Mouse (Mus musculus) MEL (cell line): Measurements from ENCODE around the gene Strn. TPM values are rescaled to one million over a fixed set of nuclear protein-coding genes. Genes with fewer than 3 reads are reported as not detected.

Experiments
- DNase-seq: peaks from one replicate; pipeline ENCODE4 v3.0.0; 2011; ENCODE audit warnings: low read depth, low spot score
- H3K27ac ChIP-seq: 2 replicates; pipeline ENCODE4 v1.5.1; 2012; ENCODE audit warnings: low read depth, mild to moderate bottlenecking, control low read depth, low read length, moderate library complexity; ENCODE audit not compliant: control insufficient read depth
- H3K27me3 ChIP-seq, 2 experiments: fragments of 150-350 bp in 1 of 2; sonication (generic) in 1 of 2; 2 replicates each; pipeline ENCODE4 v1.6.1; 2012; ENCODE audit warnings: low read length in 2 of 2, mild to moderate bottlenecking in 2 of 2, improper control_type of control experiment in 1 of 2, moderate library complexity in 1 of 2; ENCODE audit not compliant: insufficient read depth in 2 of 2, control insufficient read depth in 1 of 2
- H3K36me3 ChIP-seq, 2 experiments: 2 replicates each; pipeline ENCODE4 v1.6.1; 2012 to 2014; ENCODE audit warnings: low read length in 2 of 2, improper control_type of control experiment in 1 of 2, inconsistent platforms in 1 of 2, mild to moderate bottlenecking in 1 of 2; ENCODE audit not compliant: insufficient read depth in 2 of 2, control insufficient read depth in 1 of 2
- H3K4me1 ChIP-seq, 2 experiments: fragments of 150-350 bp in 1 of 2; sonication (generic) in 1 of 2; 2 replicates each; pipeline ENCODE4 v1.6.1; 2012; ENCODE audit warnings: low read length in 2 of 2, improper control_type of control experiment in 1 of 2, mild to moderate bottlenecking in 1 of 2; ENCODE audit not compliant: insufficient read depth in 2 of 2, control insufficient read depth in 1 of 2
- H3K4me3 ChIP-seq, 2 experiments: fragments of 150-350 bp in 1 of 2; sonication (generic) in 1 of 2; 2 replicates each; pipeline ENCODE4 v1.5.1; 2012; ENCODE audit warnings: low read depth in 2 of 2, low read length in 2 of 2, mild to moderate bottlenecking in 2 of 2, moderate library complexity in 2 of 2, control low read depth in 1 of 2, improper control_type of control experiment in 1 of 2; ENCODE audit not compliant: control insufficient read depth in 1 of 2, insufficient read depth in 1 of 2
- H3K79me2 ChIP-seq: 2 replicates; pipeline ENCODE4 v1.6.1; 2012; ENCODE audit warnings: mild to moderate bottlenecking, low read length, moderate library complexity; ENCODE audit not compliant: control insufficient read depth, poor library complexity, insufficient read depth
- H3K9ac ChIP-seq: 2 replicates; pipeline ENCODE4 v1.6.1; 2012; ENCODE audit warnings: low read depth, mild to moderate bottlenecking, control low read depth, low read length, moderate library complexity; ENCODE audit not compliant: control insufficient read depth, poor library complexity, severe bottlenecking
- H3K9me3 ChIP-seq: fragments of 150-350 bp; sonication (generic); replicated peaks from 2 replicates; pipeline ENCODE4 v1.6.1; 2012; ENCODE audit warnings: mild to moderate bottlenecking, low read length, improper control_type of control experiment, moderate library complexity; ENCODE audit not compliant: insufficient read depth
- CHD1 ChIP-seq: IDR thresholded peaks from 2 replicates; pipeline ENCODE4 v1.6.1; 2012; ENCODE audit warnings: low read depth, mild to moderate bottlenecking, inconsistent platforms, low read length, improper control_type of control experiment
- E2F4 ChIP-seq: IDR thresholded peaks from 2 replicates; pipeline ENCODE4 v1.6.1; 2011; ENCODE audit warnings: low read depth, low read length, improper control_type of control experiment, borderline replicate concordance
- ETS1 ChIP-seq: IDR thresholded peaks from 2 replicates; pipeline ENCODE4 v1.6.1; 2012; ENCODE audit warnings: low read depth, mild to moderate bottlenecking, inconsistent platforms, low read length, improper control_type of control experiment, moderate library complexity
- GABPA ChIP-seq: IDR thresholded peaks from 2 replicates; pipeline ENCODE4 v1.6.1; 2012; ENCODE audit warnings: low read depth, mild to moderate bottlenecking, inconsistent platforms, low read length, improper control_type of control experiment, moderate library complexity
- HCFC1 ChIP-seq: IDR thresholded peaks from 2 replicates; pipeline ENCODE4 v1.6.1; 2012; ENCODE audit warnings: low read depth, mild to moderate bottlenecking, inconsistent platforms, low read length, improper control_type of control experiment, moderate library complexity
- MAZ ChIP-seq: IDR thresholded peaks from 2 replicates; pipeline ENCODE4 v1.6.1; 2012; ENCODE audit warnings: low read depth, mild to moderate bottlenecking, inconsistent platforms, low read length, improper control_type of control experiment
- MYB ChIP-seq: IDR thresholded peaks from 2 replicates; pipeline ENCODE4 v1.6.1; 2011; ENCODE audit warnings: mild to moderate bottlenecking, low read depth, low read length, improper control_type of control experiment
- NRF1 ChIP-seq: IDR thresholded peaks from 2 replicates; pipeline ENCODE4 v1.6.1; 2014; ENCODE audit warnings: low read depth, mild to moderate bottlenecking, inconsistent platforms, low read length, improper control_type of control experiment, moderate library complexity; ENCODE audit not compliant: poor library complexity, insufficient read depth, severe bottlenecking
- RCOR1 ChIP-seq: IDR thresholded peaks from 2 replicates; pipeline ENCODE4 v1.6.1; 2012; ENCODE audit warnings: low read depth, mild to moderate bottlenecking, inconsistent platforms, low read length, improper control_type of control experiment
- SMC3 ChIP-seq: IDR thresholded peaks from 2 replicates; pipeline ENCODE4 v1.6.1; 2011; ENCODE audit warnings: low read depth, low read length, improper control_type of control experiment
- TAL1 ChIP-seq: IDR thresholded peaks from 2 replicates; pipeline ENCODE4 v1.6.1; 2012; ENCODE audit warnings: mild to moderate bottlenecking, inconsistent platforms, low read length, moderate library complexity, mixed read lengths
- TBP ChIP-seq: IDR thresholded peaks from 2 replicates; pipeline ENCODE4 v1.8.0; 2011; ENCODE audit warnings: low read depth, low read length, improper control_type of control experiment
- TCF12 ChIP-seq: IDR thresholded peaks from 2 replicates; pipeline ENCODE4 v1.6.1; 2014; ENCODE audit warnings: low read depth, mild to moderate bottlenecking, inconsistent platforms, low read length, improper control_type of control experiment, moderate library complexity
- UBTF ChIP-seq: IDR thresholded peaks from 2 replicates; pipeline ENCODE4 v1.6.1; 2012; ENCODE audit warnings: low read depth, mild to moderate bottlenecking, inconsistent platforms, low read length, improper control_type of control experiment, moderate library complexity, borderline replicate concordance; ENCODE audit not compliant: insufficient read depth
- USF1 ChIP-seq: IDR thresholded peaks from 2 replicates; pipeline ENCODE4 v1.6.1; 2014; ENCODE audit warnings: low read depth, mild to moderate bottlenecking, inconsistent platforms, low read length, improper control_type of control experiment, moderate library complexity
- USF2 ChIP-seq, 2 experiments: IDR thresholded peaks; 2 replicates each; pipeline ENCODE4 v1.6.1; 2011 to 2012; ENCODE audit warnings: improper control_type of control experiment in 2 of 2, low read length in 2 of 2, borderline replicate concordance in 1 of 2, inconsistent platforms in 1 of 2, low read depth in 1 of 2, mild to moderate bottlenecking in 1 of 2; ENCODE audit not compliant: insufficient read depth in 1 of 2
- polyA plus RNA-seq, 2 experiments: library from polyadenylated mRNA; stranded (reverse) in 1 of 2; unstranded in 1 of 2; fragments of >175 nt in 1 of 2; fragments of >200 nt in 1 of 2; gene quantifications; 2 replicates each; pipeline versions ENCODE4 v1.2.1 to v1.2.4; 2012; ENCODE audit warnings: low replicate concordance in 2 of 2, low read depth in 1 of 2; ENCODE audit not compliant: insufficient read length in 2 of 2, insufficient read depth in 1 of 2, missing spikeins in 1 of 2
- total RNA-seq: library from RNA; depleted of rRNA; stranded (reverse); fragments of 300-350 nt; gene quantifications from 2 replicates; pipeline ENCODE4 v1.2.3, GENCODE M21; 2012

Gene Strn
- total and polyA plus RNA-seq, 3 experiments = 10.2 to 13.9 TPM; not detected in 1

GRCm38 (mm10) chr17:78637140-78637539, 99.9 kb downstream of the Strn start:
- DNase-seq = no peak
- H3K9me3 ChIP-seq = no peaks in the 10 kb centered on the region
- H3K27me3 ChIP-seq = no peaks in the 10 kb centered on the region
- H3K79me2 ChIP-seq = no peaks in the 10 kb centered on the region
- TF ChIP-seq CHD1 (no peak), USF2 (IDR thresholded peaks at IDR 0.05; ENCODE audit: borderline replicate concordance in 1 of 2, insufficient read depth in 1 of 2, low read depth in 1 of 2, low read length in 2 of 2) (no peak), UBTF (no peak), RCOR1 (no peak), TBP (no peak), GABPA (no peak), TCF12 (no peak), NRF1 (no peak), E2F4 (no peak), HCFC1 (no peak)
- TF ChIP-seq, all 39 proteins: peak for 0
- H3K27ac ChIP-seq = no peak overlapping the region
- no peaks in the 10 kb centered on the region for H3K36me3 ChIP-seq
- H3K4me1 ChIP-seq = no peaks in the 10 kb centered on the region
- no peak overlapping the region for H3K4me3 ChIP-seq
- H3K9ac ChIP-seq = no peak overlapping the region

- Histone ChIP-seq H3K4me3 (no peak overlapping the region), H3K9ac (no peak overlapping the region), H3K9me3 (no peaks in the 10 kb centered on the region), H3K27me3 (no peaks in the 10 kb centered on the region), H3K36me3 (no peaks in the 10 kb centered on the region), H3K4me1 (no peaks in the 10 kb centered on the region), H3K79me2 (no peaks in the 10 kb centered on the region), H3K27ac (no peak overlapping the region)
- no peak for TF ChIP-seq HCFC1
- TF ChIP-seq MYB = no peak
- TF ChIP-seq MAZ = no peak
- no peak for TF ChIP-seq ETS1
- no peak for TF ChIP-seq TAL1
- TF ChIP-seq TCF12 = no peak
- no peak for TF ChIP-seq CHD1
- no peak for TF ChIP-seq SMC3
- no peak for TF ChIP-seq USF1
- DNase-seq = no peak
These were observed 101.4 kb downstream of the Strn start for GRCm38 (mm10) chr17:78635616-78636015.
